Mouse (Mus musculus): ENCODE results near the gene Gstm5. TPM values are rescaled to one million over a fixed set of nuclear protein-coding genes. Genes with fewer than 3 reads are reported as not detected.
A peak's percentile ranks its signal among the peaks of the same experiment; 100 is the strongest.

Gene Gstm5
- total RNA-seq, 2 experiments from 2014 or later = 39.7 to 41.1 TPM

GRCm38 (mm10) chr3:107929731-107930130 is 34.1 kb downstream of the Gstm5 start:
- DNase-seq (ENCODE audit: low spot score in 2 of 2) = no peak

DNA sequence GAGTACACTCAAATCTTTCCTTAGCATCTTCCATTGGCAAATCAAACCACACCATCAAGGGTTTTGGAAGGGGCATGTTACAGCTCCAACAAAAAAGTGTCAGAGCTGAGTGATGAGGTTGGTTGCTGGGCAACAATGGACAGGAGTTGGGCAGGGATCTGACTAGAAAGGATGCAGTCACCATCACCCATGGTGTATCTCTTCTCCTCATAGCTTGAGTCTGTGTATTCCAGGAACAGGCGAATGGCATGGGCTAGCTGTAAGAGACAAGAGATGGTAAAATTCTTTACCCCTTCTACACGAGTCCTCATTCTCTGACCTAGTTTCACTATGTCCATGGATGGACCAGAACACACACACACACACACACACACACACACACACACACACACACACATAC is 35.5 kb downstream of the Gstm5 start:
- no peak for DNase-seq (ENCODE audit: low spot score in 2 of 2)

GRCm38 (mm10) chr3:107931670-107932069 is 36.0 kb downstream of the Gstm5 start, which contains the start of gene Gstm7:
Gene Gstm7, minus strand, starts transcription at chr3:107931817.
- DNase-seq (ENCODE audit: low spot score in 2 of 2) = peak; percentile 94 to 98

DNA sequence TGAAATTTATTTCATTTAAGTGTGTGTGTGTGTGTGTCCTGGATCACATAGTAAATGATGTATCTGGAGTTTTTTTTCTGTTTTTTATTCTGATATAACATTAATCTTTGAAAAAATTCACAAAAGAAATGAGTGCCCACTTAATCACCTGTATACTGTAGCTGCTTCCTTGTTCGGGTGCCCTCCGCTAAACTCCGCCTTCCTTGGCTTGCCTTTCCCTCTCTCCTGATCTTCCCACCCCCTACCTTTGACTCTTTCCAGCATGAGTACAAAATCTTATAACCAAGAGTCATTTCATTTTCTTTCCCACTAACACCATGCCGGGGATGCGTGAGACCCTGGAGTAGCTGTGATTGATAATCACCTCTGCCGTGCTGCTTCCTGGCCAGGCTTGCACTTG is 36.5 kb downstream of the Gstm5 start:
- no peak for DNase-seq (ENCODE audit: low spot score in 2 of 2)

GRCm38 (mm10) chr3:107935268-107935667 is 39.6 kb downstream of the Gstm5 start:
- no peak for DNase-seq (ENCODE audit: low spot score in 2 of 2)

DNA sequence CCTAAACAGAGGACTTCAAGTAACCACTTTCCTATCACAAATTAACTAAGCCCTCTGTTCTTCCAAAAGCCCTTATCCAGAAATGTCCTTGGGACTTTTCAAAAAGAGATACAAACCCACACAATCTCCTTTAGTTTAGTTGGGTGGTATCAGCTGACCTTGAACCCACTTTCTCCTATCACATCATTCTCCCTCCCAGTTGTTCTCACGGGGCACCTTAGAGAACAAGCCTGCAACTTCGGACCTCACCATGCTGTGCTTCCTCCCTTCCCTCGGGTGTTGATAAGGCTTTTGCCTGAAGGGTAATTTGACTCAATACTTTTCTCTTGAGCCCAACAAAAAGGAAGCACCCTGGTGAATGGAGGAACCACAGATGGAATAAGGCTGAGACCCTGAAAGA is 40.3 kb downstream of the Gstm5 start:
- no peak for DNase-seq (ENCODE audit: low spot score in 2 of 2)

DNA sequence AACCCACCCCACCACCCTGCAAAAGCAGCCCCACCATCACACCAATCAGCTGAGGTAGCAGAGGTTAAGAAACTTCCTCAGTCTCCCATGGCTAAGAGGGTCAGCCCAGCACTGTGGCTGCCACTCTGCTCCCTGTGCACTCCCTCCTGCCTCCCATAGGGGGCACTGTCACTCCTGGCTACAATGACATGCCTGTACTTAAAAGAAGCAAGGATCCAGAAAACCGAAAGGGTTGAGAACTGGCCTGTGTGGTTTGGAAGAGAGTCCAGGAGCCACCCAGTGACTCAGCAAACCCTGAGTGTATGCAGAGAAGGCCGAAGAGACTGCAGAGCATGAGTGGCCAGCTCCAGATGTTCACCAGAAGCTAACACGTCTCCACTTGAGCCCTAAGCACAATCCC is 43.8 kb downstream of the Gstm5 start:
- DNase-seq (ENCODE audit: low spot score in 2 of 2) = peak; percentile 35 to 54

DNA sequence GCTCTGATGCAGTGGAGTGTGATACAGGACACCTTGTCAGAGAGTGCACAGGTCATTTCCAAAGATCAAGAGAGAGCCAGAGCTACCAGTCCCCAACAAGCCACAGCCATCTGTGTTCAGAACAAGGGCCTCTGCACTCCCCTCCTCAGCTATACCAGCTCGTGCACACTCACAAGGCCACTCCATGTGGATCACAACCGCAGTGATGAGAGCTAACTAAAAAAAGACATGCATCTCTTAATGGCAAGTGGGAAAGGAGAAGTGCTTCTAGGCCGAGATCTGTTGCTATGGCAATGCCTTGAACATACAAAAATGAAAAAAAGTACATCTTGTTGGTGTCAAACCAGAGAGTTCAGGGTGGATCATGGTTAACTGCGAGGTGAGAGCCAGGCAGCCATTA is 44.2 kb downstream of the Gstm5 start:
- DNase-seq (ENCODE audit: low spot score in 2 of 2) = no peak

GRCm38 (mm10) chr3:107940524-107940923 is 44.9 kb downstream of the Gstm5 start:
- no peak for DNase-seq (ENCODE audit: low spot score in 2 of 2)

GRCm38 (mm10) chr3:107941261-107941660 is 45.6 kb downstream of the Gstm5 start:
- no peak for DNase-seq (ENCODE audit: low spot score in 2 of 2)

DNA sequence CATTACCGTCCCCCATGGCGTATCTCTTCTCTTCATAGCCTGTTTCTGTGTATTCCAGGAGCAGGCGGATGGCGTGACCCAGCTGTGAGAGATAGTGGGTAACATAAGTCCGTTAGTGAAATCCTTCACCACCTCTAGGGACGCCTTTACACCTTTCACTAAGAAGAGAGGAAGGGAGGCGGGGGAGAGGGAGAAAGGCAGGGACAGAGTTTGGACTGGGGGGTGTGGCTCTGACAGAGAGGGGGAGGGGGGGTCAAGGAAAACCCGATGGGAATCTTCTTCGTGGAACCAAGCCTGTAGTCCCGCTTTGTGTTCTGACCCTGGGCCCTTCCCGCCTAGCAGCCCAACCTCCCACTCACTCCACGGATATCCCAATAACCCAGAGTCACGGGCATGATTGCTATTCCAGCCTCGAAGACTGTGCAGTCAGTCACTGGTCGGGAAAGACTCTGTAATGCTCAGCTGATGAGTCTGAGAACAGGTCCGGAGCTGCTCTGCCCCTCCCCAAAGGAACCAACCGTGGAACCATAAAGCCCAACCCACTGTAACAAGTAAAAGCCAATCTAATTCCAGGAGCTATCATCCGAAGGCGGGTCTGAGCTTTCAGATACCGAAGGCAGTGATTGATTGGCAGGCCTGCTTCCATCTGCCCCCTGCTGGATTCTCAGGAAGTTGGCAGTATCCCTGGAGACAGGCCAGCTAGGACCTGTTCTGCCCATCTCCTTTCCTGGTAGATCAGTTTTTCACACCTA is 47.8 kb downstream of the Gstm5 start, which contains the start of gene Gstm6:
Gene Gstm6, minus strand, starts transcription at position 511 of the 752 bp plus-strand sequence.
- no peak for DNase-seq (ENCODE audit: low spot score in 2 of 2)

DNA sequence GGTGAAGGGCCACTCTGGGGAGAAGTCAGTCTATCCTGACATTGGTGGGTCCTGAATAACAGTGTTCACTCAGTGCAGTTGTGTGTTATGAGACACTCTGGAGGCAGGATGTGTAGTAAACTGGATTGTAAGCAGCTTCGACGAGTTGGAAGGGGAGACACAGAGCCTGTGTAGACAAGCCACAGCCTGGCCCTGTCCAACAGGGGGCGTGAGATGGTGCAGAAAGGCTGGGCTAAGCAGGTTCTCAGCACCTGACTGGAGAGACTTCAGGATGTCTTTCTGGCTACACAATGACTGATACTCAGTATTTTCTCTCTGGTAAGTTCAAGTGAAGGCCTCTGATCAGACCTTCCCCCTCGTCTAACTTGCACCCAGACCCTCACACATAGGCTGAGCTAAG is 50.1 kb downstream of the Gstm5 start:
- DNase-seq (ENCODE audit: low spot score in 2 of 2) = no peak

Other genes starting within 250 kb of the Gstm5 start
- gene Ahcyl1, start 199.3 kb upstream of the Gstm5 start, total RNA-seq (2021) = 100 to 1,000 TPM; 171 to 173 TPM
- 10 to 100 TPM; 18.0 to 19.8 TPM for gene Csf1, start 135.4 kb upstream of the Gstm5 start, total RNA-seq (2021)
- gene Eps8l3, start 18.6 kb upstream of the Gstm5 start, total RNA-seq (2021) = not detected
- gene Gstm7, start 36.0 kb downstream of the Gstm5 start, total RNA-seq (2021) = 10 to 100 TPM; 68.4 to 78.5 TPM
- gene Gstm6, start 47.9 kb downstream of the Gstm5 start, total RNA-seq (2021) = 10 to 100 TPM in 1 of 2 experiments, 1 to 10 TPM in 1; 9.0 to 11.0 TPM
- under 1 TPM in 1 of 2 experiments, not detected in 1; 0.31 TPM for gene Gstm3, start 73.5 kb downstream of the Gstm5 start, total RNA-seq (2021)
- gene Gstm2, start 90.6 kb downstream of the Gstm5 start, total RNA-seq (2021) = 100 to 1,000 TPM; 134 to 153 TPM
- gene Gstm1, start 122.2 kb downstream of the Gstm5 start, total RNA-seq (2021) = 100 to 1,000 TPM; 144 to 170 TPM
- 10 to 100 TPM; 15.6 to 16.5 TPM for gene Gstm4, start 149.1 kb downstream of the Gstm5 start, total RNA-seq (2021)
- 100 to 1,000 TPM; 101 to 109 TPM for gene Ampd2, start 190.8 kb downstream of the Gstm5 start, total RNA-seq (2021)
- 1 to 10 TPM; 3.9 to 4.1 TPM for gene Gnat2, start 197.0 kb downstream of the Gstm5 start, total RNA-seq (2021)